ENCODE assay signal across 13 mouse cellular contexts in genomic region chr3:146393641-146394100, GRCm38 (mm10). TPM values are rescaled to one million over a fixed set of nuclear protein-coding genes. Genes with fewer than 3 reads are reported as not detected.
DNase-seq lines count a peak whose midpoint lies in the region; ATAC-seq and TF ChIP-seq lines count a peak whose summit lies in the region.
"Had no signal": no experiment of that assay in that cellular context is flagged by ENCODE, and none has a peak within 500 bp of the region (broad histone marks: within the 10 kb centered on the region; RNA-seq: fewer than 3 reads in every experiment).

No protein-coding gene starts in this region.

- H3K4me3 ChIP-seq in forebrain, embryonic 10.5 days, result no peak overlapping the region
- no peak overlapping the region for H3K4me3 ChIP-seq in forebrain, embryonic 16.5 days (replicated peaks; ENCODE audit: low read length)
- H3K4me3 ChIP-seq in hindbrain, postnatal 0 days (ENCODE audit: low read length), result no peak overlapping the region
- no peak overlapping the region for H3K4me3 ChIP-seq in hindbrain, embryonic 10.5 days
- H3K4me3 ChIP-seq: layer of hippocampus, adult 2 months; limb, embryonic 10.5 days had no signal

- TF ChIP-seq CTCF in hindbrain, postnatal 0 days (IDR thresholded peaks at IDR 0.05; ENCODE audit: low read depth), result no peak

- no peak overlapping the region for H3K9ac ChIP-seq in forebrain, embryonic 16.5 days (replicated peaks; ENCODE audit: low read depth, low read length)
- H3K9ac ChIP-seq in hindbrain, postnatal 0 days (replicated peaks; ENCODE audit: low read length), result no peak overlapping the region

- H3K27ac ChIP-seq in forebrain, embryonic 10.5 days, result peak overlapping the region; percentile 58
- no peak overlapping the region for H3K27ac ChIP-seq in forebrain, embryonic 16.5 days (ENCODE audit: low read length)
- H3K27ac ChIP-seq in hindbrain, postnatal 0 days, result no peak overlapping the region
- H3K27ac ChIP-seq in hindbrain, embryonic 10.5 days, result no peak overlapping the region
- H3K27ac ChIP-seq: layer of hippocampus, adult 2 months; limb, embryonic 10.5 days; macrophage had no signal

- H3K4me2 ChIP-seq in forebrain, embryonic 16.5 days (ENCODE audit: low read length), result no peak overlapping the region
- 0 out of 2 replicates have a peak overlapping the region, but pooled peaks have one; percentile 16 for H3K4me2 ChIP-seq in hindbrain, postnatal 0 days (ENCODE audit: low read depth, low read length)

- ATAC-seq in forebrain, embryonic 16.5 days, result no peak
- no peak for ATAC-seq in hindbrain, postnatal 0 days
- peak; percentile 27; the same call in 1 of the 2 replicates for ATAC-seq in megakaryocyte progenitor cell, adult 5-6 weeks (replicated peaks; ENCODE audit: poor library complexity)

- no peak for DNase-seq in forebrain, embryonic 10.5 days (ENCODE audit: extremely low spot score, low spot score)
- DNase-seq in hindbrain, postnatal 0 days (ENCODE audit: low spot score), result no peak
- DNase-seq in hindbrain, embryonic 10.5 days (ENCODE audit: low spot score), result no peak
- peak; percentile 85 for DNase-seq in brain, adult 2 months (ENCODE audit: low read depth, low spot score)
- no peak for DNase-seq in cerebellum, adult 11 months
- no peak for DNase-seq in cerebellum, adult 9-10 months
- DNase-seq: cerebellum, adult 11-12 months; gastrocnemius, postnatal 25 days had no signal

- peaks cover 15% of the 10 kb centered on the region for H3K4me1 ChIP-seq in forebrain, embryonic 10.5 days
- no peaks in the 10 kb centered on the region for H3K4me1 ChIP-seq in forebrain, embryonic 16.5 days (replicated peaks; ENCODE audit: control insufficient read depth, insufficient read depth, low read length)
- H3K4me1 ChIP-seq in hindbrain, postnatal 0 days (ENCODE audit: insufficient read depth, low read length), result no peaks in the 10 kb centered on the region
- peaks cover 9% of the 10 kb centered on the region; the same call in 1 of the 2 replicates for H3K4me1 ChIP-seq in hindbrain, embryonic 10.5 days (replicated peaks)

- H3K36me3 ChIP-seq in forebrain, embryonic 10.5 days (replicated peaks), result no peaks in the 10 kb centered on the region
- no peaks in the 10 kb centered on the region for H3K36me3 ChIP-seq in forebrain, embryonic 16.5 days (ENCODE audit: control insufficient read depth, insufficient read depth)
- no peaks in the 10 kb centered on the region for H3K36me3 ChIP-seq in hindbrain, postnatal 0 days (ENCODE audit: insufficient read depth, low read length)
- H3K36me3 ChIP-seq in hindbrain, embryonic 10.5 days, result no peaks in the 10 kb centered on the region
- H3K36me3 ChIP-seq: limb, embryonic 10.5 days had no signal

- H3K27me3 ChIP-seq in forebrain, embryonic 10.5 days (ENCODE audit: poor library complexity, severe bottlenecking), result no peaks in the 10 kb centered on the region
- H3K27me3 ChIP-seq in forebrain, embryonic 16.5 days (replicated peaks; ENCODE audit: control insufficient read depth, insufficient read depth, low read length), result no peaks in the 10 kb centered on the region
- H3K27me3 ChIP-seq in hindbrain, postnatal 0 days (ENCODE audit: insufficient read depth, low read length), result no peaks in the 10 kb centered on the region
- H3K27me3 ChIP-seq in hindbrain, embryonic 10.5 days (ENCODE audit: insufficient read depth, poor library complexity, severe bottlenecking), result peaks cover 18% of the 10 kb centered on the region

- H3K9me3 ChIP-seq in forebrain, embryonic 10.5 days, result no peaks in the 10 kb centered on the region
- no peaks in the 10 kb centered on the region for H3K9me3 ChIP-seq in forebrain, embryonic 16.5 days (ENCODE audit: control insufficient read depth, low read length)
- H3K9me3 ChIP-seq in hindbrain, postnatal 0 days (ENCODE audit: low read length), result no peaks in the 10 kb centered on the region
- no peaks in the 10 kb centered on the region for H3K9me3 ChIP-seq in hindbrain, embryonic 10.5 days
- H3K9me3 ChIP-seq: limb, embryonic 10.5 days had no signal

- WGBS in forebrain, embryonic 10.5 days, result 41% methylated on average over 7 of the region's 7 CpGs
- 31% methylated on average over 7 of the region's 7 CpGs for WGBS in forebrain, embryonic 16.5 days
- WGBS in hindbrain, postnatal 0 days, result 32% methylated on average over 7 of the region's 7 CpGs
- 47% methylated on average over 7 of the region's 7 CpGs for WGBS in hindbrain, embryonic 10.5 days

RNA-seq across cellular contexts. Expression of gene Ssx2ip, which starts 10.8 kb away (rescaled TPM):
- 39.0 and 41.5 TPM in 2 replicates for polyA plus RNA-seq in forebrain, embryonic 10.5 days (2016; fragmentation: Nextera tagmentation; extraction: Ambion mirVana)
- polyA plus RNA-seq in forebrain, embryonic 16.5 days (2015; fragmentation: Nextera tagmentation; extraction: Ambion mirVana), result 22.5 and 26.1 TPM in 2 replicates
- total RNA-seq in hindbrain, postnatal 0 days (2014; rRNA removed), result 21.7 and 23.6 TPM in 2 replicates
- 21.7 and 23.5 TPM in 2 replicates for polyA plus RNA-seq in hindbrain, postnatal 0 days (2015; fragmentation: Nextera tagmentation; extraction: Ambion mirVana)
- polyA plus RNA-seq in hindbrain, embryonic 10.5 days (2016; fragmentation: Nextera tagmentation; extraction: Ambion mirVana), result 20.2 and 26.0 TPM in 2 replicates
- total RNA-seq in megakaryocyte progenitor cell, adult 5-6 weeks (2015), result 13.2 and 16.2 TPM in 2 replicates
- total RNA-seq in megakaryocyte progenitor cell, adult 5-6 weeks (2017), result 22.1 and 26.2 TPM in 2 replicates

RNA-seq across cellular contexts. Expression of gene Ctbs, which starts 55.9 kb away (rescaled TPM):
- 4.5 and 6.1 TPM in 2 replicates for polyA plus RNA-seq in forebrain, embryonic 10.5 days (2016; fragmentation: Nextera tagmentation; extraction: Ambion mirVana)
- 4.0 and 4.2 TPM in 2 replicates for polyA plus RNA-seq in forebrain, embryonic 16.5 days (2015; fragmentation: Nextera tagmentation; extraction: Ambion mirVana)
- 6.6 and 11.4 TPM in 2 replicates for total RNA-seq in hindbrain, postnatal 0 days (2014; rRNA removed)
- polyA plus RNA-seq in hindbrain, postnatal 0 days (2015; fragmentation: Nextera tagmentation; extraction: Ambion mirVana), result 5.7 and 6.2 TPM in 2 replicates
- polyA plus RNA-seq in hindbrain, embryonic 10.5 days (2016; fragmentation: Nextera tagmentation; extraction: Ambion mirVana), result 4.3 and 5.6 TPM in 2 replicates
- 12.5 and 17.0 TPM in 2 replicates for total RNA-seq in megakaryocyte progenitor cell, adult 5-6 weeks (2015)
- 9.9 and 10.5 TPM in 2 replicates for total RNA-seq in megakaryocyte progenitor cell, adult 5-6 weeks (2017)
